Mouse (Mus musculus) ES-E14 (cell line): ENCODE results near the gene Rgs6.

Source experiments
- CHD2 ChIP-seq: IDR thresholded peaks from 2 replicates; pipeline ENCODE4 v1.6.1; 2014; ENCODE audit warnings: mild to moderate bottlenecking, low read depth, low read length, inconsistent platforms
- ZC3H11A ChIP-seq: IDR thresholded peaks from 2 replicates; pipeline ENCODE4 v1.6.1; 2012; ENCODE audit warnings: low read depth, mild to moderate bottlenecking, inconsistent platforms, low read length, borderline replicate concordance
- ZNF384 ChIP-seq: IDR thresholded peaks from 2 replicates; pipeline ENCODE4 v1.6.1; 2012; ENCODE audit warnings: low read depth, low read length, inconsistent platforms

DNA sequence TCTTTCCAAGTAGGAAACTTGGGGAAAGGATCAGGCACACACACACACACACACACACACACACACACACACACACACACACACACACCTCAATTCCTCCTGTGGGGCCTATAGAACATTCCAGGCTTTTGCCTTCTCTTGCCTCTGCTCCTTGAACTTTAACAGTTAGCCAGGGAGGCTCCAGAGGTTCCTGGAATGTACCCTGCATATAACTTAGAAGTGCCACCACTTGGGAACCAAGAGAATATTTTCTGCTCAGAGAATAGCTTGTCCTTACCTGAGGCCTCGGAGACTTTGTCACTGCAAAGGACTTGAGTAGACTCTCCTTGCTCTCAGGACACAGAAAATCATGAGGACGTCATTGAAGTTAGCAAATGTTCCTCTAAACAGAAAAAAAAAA lies 548.4 kb downstream of the Rgs6 start:
- TF ChIP-seq CHD2 (no peak), ZNF384 (no peak), ZC3H11A (no peak)
